Mouse (Mus musculus) heart, adult 2 months (tissue): ENCODE measurements around the gene Slc39a11.

Source experiments
- CTCF ChIP-seq: fragments of 200-600 bp; IDR thresholded peaks from 2 replicates; pipeline ENCODE4 v1.8.1; 2022; ENCODE audit warnings: antibody characterized with exemption, mild to moderate bottlenecking, moderate library complexity
- EP300 ChIP-seq: fragments of 200-500 bp; IDR thresholded peaks from 2 replicates; pipeline ENCODE4 v1.6.1; 2011; ENCODE audit warnings: low read depth, low read length, control low read depth; ENCODE audit not compliant: insufficient read depth
- POLR2A ChIP-seq: fragments of 200-500 bp; IDR thresholded peaks from 2 replicates; pipeline ENCODE4 v1.6.1; 2011; ENCODE audit warnings: mild to moderate bottlenecking, low read depth, low read length, control low read depth; ENCODE audit not compliant: insufficient read depth

GRCm38 (mm10) chr11:113698013-113698545 is 48.2 kb upstream of the Slc39a11 start:
- no peak for TF ChIP-seq EP300
- TF ChIP-seq CTCF, result no peak
- TF ChIP-seq POLR2A, result no peak
